Mouse (Mus musculus): ENCODE results near the gene Nags.

GRCm38 (mm10) chr11:102196018-102196797 lies 50.9 kb downstream of the Nags start:
- no peak for TF ChIP-seq CTCF (IDR thresholded peaks at IDR 0.05; ENCODE audit: extremely low read depth, insufficient read length, insufficient replicate concordance, low read depth, low read length)
- no peak for TF ChIP-seq POLR2A (IDR thresholded peaks at IDR 0.05; ENCODE audit: low read depth, low read length)

Data from small intestine, adult 2 months (tissue).